Mouse (Mus musculus) MEL (cell line): ENCODE results near the gene Gatc. TPM values are rescaled to one million over a fixed set of nuclear protein-coding genes. Genes with fewer than 3 reads are reported as not detected.

Experiments used
- DNase-seq: peaks from one replicate; pipeline ENCODE4 v3.0.0; 2011; ENCODE audit warnings: low read depth, low spot score
- H3K27ac ChIP-seq: 2 replicates; pipeline ENCODE4 v1.5.1; 2012; ENCODE audit warnings: low read depth, mild to moderate bottlenecking, control low read depth, low read length, moderate library complexity; ENCODE audit not compliant: control insufficient read depth
- H3K27me3 ChIP-seq, 2 experiments: fragments of 150-350 bp in 1 of 2; sonication (generic) in 1 of 2; 2 replicates each; pipeline ENCODE4 v1.6.1; 2012; ENCODE audit warnings: low read length in 2 of 2, mild to moderate bottlenecking in 2 of 2, improper control_type of control experiment in 1 of 2, moderate library complexity in 1 of 2; ENCODE audit not compliant: insufficient read depth in 2 of 2, control insufficient read depth in 1 of 2
- H3K36me3 ChIP-seq, 2 experiments: 2 replicates each; pipeline ENCODE4 v1.6.1; 2012 to 2014; ENCODE audit warnings: low read length in 2 of 2, improper control_type of control experiment in 1 of 2, inconsistent platforms in 1 of 2, mild to moderate bottlenecking in 1 of 2; ENCODE audit not compliant: insufficient read depth in 2 of 2, control insufficient read depth in 1 of 2
- H3K4me1 ChIP-seq, 2 experiments: fragments of 150-350 bp in 1 of 2; sonication (generic) in 1 of 2; 2 replicates each; pipeline ENCODE4 v1.6.1; 2012; ENCODE audit warnings: low read length in 2 of 2, improper control_type of control experiment in 1 of 2, mild to moderate bottlenecking in 1 of 2; ENCODE audit not compliant: insufficient read depth in 2 of 2, control insufficient read depth in 1 of 2
- H3K4me3 ChIP-seq, 2 experiments: fragments of 150-350 bp in 1 of 2; sonication (generic) in 1 of 2; 2 replicates each; pipeline ENCODE4 v1.5.1; 2012; ENCODE audit warnings: low read depth in 2 of 2, low read length in 2 of 2, mild to moderate bottlenecking in 2 of 2, moderate library complexity in 2 of 2, control low read depth in 1 of 2, improper control_type of control experiment in 1 of 2; ENCODE audit not compliant: control insufficient read depth in 1 of 2, insufficient read depth in 1 of 2
- H3K79me2 ChIP-seq: 2 replicates; pipeline ENCODE4 v1.6.1; 2012; ENCODE audit warnings: mild to moderate bottlenecking, low read length, moderate library complexity; ENCODE audit not compliant: control insufficient read depth, poor library complexity, insufficient read depth
- H3K9ac ChIP-seq: 2 replicates; pipeline ENCODE4 v1.6.1; 2012; ENCODE audit warnings: low read depth, mild to moderate bottlenecking, control low read depth, low read length, moderate library complexity; ENCODE audit not compliant: control insufficient read depth, poor library complexity, severe bottlenecking
- H3K9me3 ChIP-seq: fragments of 150-350 bp; sonication (generic); replicated peaks from 2 replicates; pipeline ENCODE4 v1.6.1; 2012; ENCODE audit warnings: mild to moderate bottlenecking, low read length, improper control_type of control experiment, moderate library complexity; ENCODE audit not compliant: insufficient read depth
- CHD1 ChIP-seq: IDR thresholded peaks from 2 replicates; pipeline ENCODE4 v1.6.1; 2012; ENCODE audit warnings: low read depth, mild to moderate bottlenecking, inconsistent platforms, low read length, improper control_type of control experiment
- CHD2 ChIP-seq: IDR thresholded peaks from 2 replicates; pipeline ENCODE4 v1.6.1; 2011; ENCODE audit warnings: low read length, improper control_type of control experiment
- CTCF ChIP-seq, 3 experiments: IDR thresholded peaks in 2 of 3; conservative IDR thresholded peaks in 1 of 3; 2 replicates each; pipeline ENCODE4 v1.5.1; 2011 to 2012; ENCODE audit warnings: low read length in 3 of 3, low read depth in 2 of 3, mild to moderate bottlenecking in 2 of 3, improper control_type of control experiment in 1 of 3, inconsistent platforms in 1 of 3, mixed read lengths in 1 of 3, moderate library complexity in 1 of 3; ENCODE audit not compliant: control insufficient read depth in 1 of 3, insufficient read depth in 1 of 3, poor library complexity in 1 of 3, severe bottlenecking in 1 of 3
- EP300 ChIP-seq, 2 experiments: IDR thresholded peaks; 2 replicates each; pipeline ENCODE4 v1.6.1; 2011; ENCODE audit warnings: improper control_type of control experiment in 2 of 2, low read length in 2 of 2, low read depth in 1 of 2, mild to moderate bottlenecking in 1 of 2
- HCFC1 ChIP-seq: IDR thresholded peaks from 2 replicates; pipeline ENCODE4 v1.6.1; 2012; ENCODE audit warnings: low read depth, mild to moderate bottlenecking, inconsistent platforms, low read length, improper control_type of control experiment, moderate library complexity
- JUND ChIP-seq: IDR thresholded peaks from 2 replicates; pipeline ENCODE4 v1.6.1; 2011; ENCODE audit warnings: low read depth, mild to moderate bottlenecking, improper control_type of control experiment, low read length
- KAT2A ChIP-seq: conservative IDR thresholded peaks from 2 replicates; pipeline ENCODE4 v1.6.1; 2012; ENCODE audit warnings: low read depth, low read length, improper control_type of control experiment, inconsistent platforms
- MAFK ChIP-seq: IDR thresholded peaks from 2 replicates; pipeline ENCODE4 v1.6.1; 2011; ENCODE audit warnings: low read depth, mild to moderate bottlenecking, low read length, improper control_type of control experiment, borderline replicate concordance
- MAX ChIP-seq: IDR thresholded peaks from 2 replicates; pipeline ENCODE4 v1.6.1; 2011; ENCODE audit warnings: low read length, improper control_type of control experiment
- MEF2A ChIP-seq: IDR thresholded peaks from 2 replicates; pipeline ENCODE4 v1.6.1; 2014; ENCODE audit warnings: low read depth, mild to moderate bottlenecking, inconsistent platforms, low read length, improper control_type of control experiment; ENCODE audit not compliant: poor library complexity, insufficient replicate concordance, severe bottlenecking; ENCODE audit errors: extremely low read depth
- MYC ChIP-seq: IDR thresholded peaks from 2 replicates; pipeline ENCODE4 v1.6.1; 2011; ENCODE audit warnings: low read depth, mild to moderate bottlenecking, low read length, improper control_type of control experiment, moderate library complexity
- POLR2A ChIP-seq, 2 experiments: IDR thresholded peaks; 2 replicates each; pipeline ENCODE4 v1.6.1; 2011 to 2012; ENCODE audit warnings: low read length in 2 of 2, mild to moderate bottlenecking in 2 of 2, control low read depth in 1 of 2, improper control_type of control experiment in 1 of 2, low read depth in 1 of 2, moderate library complexity in 1 of 2; ENCODE audit not compliant: control insufficient read depth in 1 of 2, insufficient read depth in 1 of 2, poor library complexity in 1 of 2
- POLR2AphosphoS2 ChIP-seq: IDR thresholded peaks from 2 replicates; pipeline ENCODE4 v1.6.1; 2011; ENCODE audit warnings: low read length, improper control_type of control experiment
- RAD21 ChIP-seq: IDR thresholded peaks from 2 replicates; pipeline ENCODE4 v1.6.1; 2011; ENCODE audit warnings: mild to moderate bottlenecking, low read depth, low read length, improper control_type of control experiment
- RCOR1 ChIP-seq: IDR thresholded peaks from 2 replicates; pipeline ENCODE4 v1.6.1; 2012; ENCODE audit warnings: low read depth, mild to moderate bottlenecking, inconsistent platforms, low read length, improper control_type of control experiment
- SMC3 ChIP-seq: IDR thresholded peaks from 2 replicates; pipeline ENCODE4 v1.6.1; 2011; ENCODE audit warnings: low read depth, low read length, improper control_type of control experiment
- TAL1 ChIP-seq: IDR thresholded peaks from 2 replicates; pipeline ENCODE4 v1.6.1; 2012; ENCODE audit warnings: mild to moderate bottlenecking, inconsistent platforms, low read length, moderate library complexity, mixed read lengths
- TBP ChIP-seq: IDR thresholded peaks from 2 replicates; pipeline ENCODE4 v1.8.0; 2011; ENCODE audit warnings: low read depth, low read length, improper control_type of control experiment
- TCF12 ChIP-seq: IDR thresholded peaks from 2 replicates; pipeline ENCODE4 v1.6.1; 2014; ENCODE audit warnings: low read depth, mild to moderate bottlenecking, inconsistent platforms, low read length, improper control_type of control experiment, moderate library complexity
- UBTF ChIP-seq: IDR thresholded peaks from 2 replicates; pipeline ENCODE4 v1.6.1; 2012; ENCODE audit warnings: low read depth, mild to moderate bottlenecking, inconsistent platforms, low read length, improper control_type of control experiment, moderate library complexity, borderline replicate concordance; ENCODE audit not compliant: insufficient read depth
- USF2 ChIP-seq, 2 experiments: IDR thresholded peaks; 2 replicates each; pipeline ENCODE4 v1.6.1; 2011 to 2012; ENCODE audit warnings: improper control_type of control experiment in 2 of 2, low read length in 2 of 2, borderline replicate concordance in 1 of 2, inconsistent platforms in 1 of 2, low read depth in 1 of 2, mild to moderate bottlenecking in 1 of 2; ENCODE audit not compliant: insufficient read depth in 1 of 2
- ZC3H11A ChIP-seq: IDR thresholded peaks from 2 replicates; pipeline ENCODE4 v1.6.1; 2012; ENCODE audit warnings: low read depth, mild to moderate bottlenecking, inconsistent platforms, low read length, improper control_type of control experiment
- ZMIZ1 ChIP-seq: IDR thresholded peaks from 2 replicates; pipeline ENCODE4 v1.6.1; 2012; ENCODE audit warnings: low read depth, mild to moderate bottlenecking, inconsistent platforms, low read length, improper control_type of control experiment, moderate library complexity
- ZNF384 ChIP-seq: IDR thresholded peaks from 2 replicates; pipeline ENCODE4 v1.6.1; 2012; ENCODE audit warnings: low read depth, mild to moderate bottlenecking, inconsistent platforms, low read length, improper control_type of control experiment
- polyA plus RNA-seq, 2 experiments: library from polyadenylated mRNA; stranded (reverse) in 1 of 2; unstranded in 1 of 2; fragments of >175 nt in 1 of 2; fragments of >200 nt in 1 of 2; gene quantifications; 2 replicates each; pipeline versions ENCODE4 v1.2.1 to v1.2.4; 2012; ENCODE audit warnings: low replicate concordance in 2 of 2, low read depth in 1 of 2; ENCODE audit not compliant: insufficient read length in 2 of 2, insufficient read depth in 1 of 2, missing spikeins in 1 of 2
- total RNA-seq: library from RNA; depleted of rRNA; stranded (reverse); fragments of 300-350 nt; gene quantifications from 2 replicates; pipeline ENCODE4 v1.2.3, GENCODE M21; 2012

The Gatc gene
- total and polyA plus RNA-seq, 3 experiments: 6.5 to 32.2 TPM; not detected in 1

DNA sequence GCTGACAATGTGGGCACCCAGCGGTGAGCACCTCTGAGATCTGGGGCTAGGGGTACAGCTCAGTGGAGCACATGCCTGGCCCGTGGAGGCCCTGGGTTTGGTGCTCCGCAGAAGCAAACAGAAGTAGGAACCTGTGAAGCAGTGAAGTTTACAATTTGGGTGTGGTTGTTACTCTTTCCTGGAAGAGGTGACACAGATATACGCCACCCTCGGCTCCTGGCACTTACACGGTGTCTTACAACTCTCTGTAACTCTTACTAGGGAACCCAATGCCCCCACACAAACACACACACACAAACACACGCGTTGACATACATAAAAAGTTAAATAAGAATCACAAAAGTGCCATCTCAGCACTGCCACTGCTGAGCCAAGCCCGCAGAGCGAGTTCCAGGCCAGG lies 44.6 kb downstream of the Gatc start:
- DNase-seq: no peak
- peaks cover 0 to 12% of the 10 kb centered on the region in 2 experiments; a peak in 2 of 4 replicates for H3K4me1 ChIP-seq
- peaks cover 20% of the 10 kb centered on the region for H3K79me2 ChIP-seq
- no peaks in the 10 kb centered on the region for H3K9me3 ChIP-seq
- H3K36me3 ChIP-seq: peaks cover 15 to 20% of the 10 kb centered on the region in 2 experiments
- H3K27ac ChIP-seq: peak overlapping the region; percentile 30
- no peak overlapping the region for H3K9ac ChIP-seq
- no peak overlapping the region for H3K4me3 ChIP-seq
- no peak for TF ChIP-seq MEF2A
- TF ChIP-seq RCOR1: no peak
- TF ChIP-seq CHD2: no peak
- H3K27me3 ChIP-seq: no peaks in the 10 kb centered on the region

DNA sequence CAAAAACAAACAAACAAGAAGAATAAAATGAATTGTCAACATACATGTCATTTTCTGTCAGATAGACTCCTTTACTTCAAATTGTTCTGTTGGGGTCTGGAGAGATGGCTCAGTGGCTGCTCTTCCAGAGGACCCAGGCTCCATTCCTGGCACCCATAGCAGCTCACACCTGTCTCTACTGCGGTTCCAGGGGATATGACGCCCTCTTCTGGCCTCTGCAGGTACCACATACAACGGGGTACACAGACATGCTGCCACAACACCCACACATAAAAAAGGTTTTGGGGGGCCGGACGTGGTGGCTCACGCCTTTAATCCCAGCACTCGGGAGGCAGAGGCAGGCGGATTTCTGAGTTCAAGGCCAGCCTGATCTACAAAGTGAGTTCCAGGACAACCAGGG lies 46.8 kb downstream of the Gatc start:
- Histone ChIP-seq H3K4me3 (no peak overlapping the region), H3K36me3 (peaks cover 15 to 16% of the 10 kb centered on the region in 2 experiments), H3K79me2 (peaks cover 5% of the 10 kb centered on the region), H3K27me3 (no peaks in the 10 kb centered on the region), H3K9me3 (no peaks in the 10 kb centered on the region), H3K4me1 (peaks cover 0 to 12% of the 10 kb centered on the region in 2 experiments; a peak in 2 of 4 replicates), H3K27ac (no peak overlapping the region), H3K9ac (no peak overlapping the region)
- TF ChIP-seq TAL1 (no peak), CTCF (IDR thresholded peaks at IDR 0.05 in 2 of 3, conservative IDR thresholded peaks at IDR 0.05 in 1 of 3; ENCODE audit: control insufficient read depth in 1 of 3, insufficient read depth in 1 of 3, low read depth in 2 of 3, low read length in 3 of 3, poor library complexity in 1 of 3, severe bottlenecking in 1 of 3) (peak; percentile 39 to 64 (median 52)), RAD21 (peak; percentile 30), USF2 (IDR thresholded peaks at IDR 0.05; ENCODE audit: borderline replicate concordance in 1 of 2, insufficient read depth in 1 of 2, low read depth in 1 of 2, low read length in 2 of 2) (no peak), JUND (no peak)
- peak; percentile 49 for DNase-seq

DNA sequence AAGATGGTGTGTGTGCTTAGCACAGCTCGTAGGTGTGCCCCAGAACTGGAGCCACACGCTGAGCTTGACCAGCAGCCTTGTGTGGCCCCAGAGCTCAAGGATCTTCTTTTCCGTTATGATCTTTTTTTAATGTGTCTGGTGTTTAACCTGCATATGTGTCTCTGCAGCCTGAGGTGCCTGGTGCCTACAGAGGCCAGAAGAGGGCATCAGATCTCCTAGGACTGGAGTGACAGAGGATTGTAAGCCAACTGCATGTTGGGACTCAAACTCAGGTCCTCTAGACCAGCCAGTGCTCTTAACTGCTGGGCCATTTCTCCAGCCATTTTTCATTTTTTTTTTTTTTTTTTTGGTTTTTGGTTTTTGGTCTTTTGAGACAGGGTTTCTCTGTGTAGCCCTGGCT lies 56.2 kb downstream of the Gatc start:
- H3K27me3 ChIP-seq: no peaks in the 10 kb centered on the region
- 0 out of 4 replicates have a peak, but pooled peaks cover 0 to 4% of the 10 kb centered on the region in 2 experiments for H3K4me1 ChIP-seq
- H3K9ac ChIP-seq: no peak overlapping the region
- H3K36me3 ChIP-seq: peaks cover 5 to 14% of the 10 kb centered on the region in 2 experiments
- H3K79me2 ChIP-seq: peaks cover 22% of the 10 kb centered on the region
- H3K27ac ChIP-seq: no peak overlapping the region
- H3K9me3 ChIP-seq: no peaks in the 10 kb centered on the region
- peak; percentile 52 for DNase-seq
- no peak overlapping the region for H3K4me3 ChIP-seq
- TF ChIP-seq ZC3H11A (peak; percentile 43; the same call in 1 of the 2 replicates), POLR2AphosphoS2 (no peak), POLR2A (IDR thresholded peaks at IDR 0.05; ENCODE audit: control insufficient read depth in 1 of 2, insufficient read depth in 1 of 2, low read depth in 1 of 2, low read length in 2 of 2, poor library complexity in 1 of 2) (no peak), SMC3 (peak; percentile 57), JUND (no peak), TCF12 (no peak), CTCF (IDR thresholded peaks at IDR 0.05 in 2 of 3, conservative IDR thresholded peaks at IDR 0.05 in 1 of 3; ENCODE audit: control insufficient read depth in 1 of 3, insufficient read depth in 1 of 3, low read depth in 2 of 3, low read length in 3 of 3, poor library complexity in 1 of 3, severe bottlenecking in 1 of 3) (peak; percentile 19 to 49 (median 40); a peak in 4 of 6 replicates), MAFK (no peak), CHD1 (no peak), ZMIZ1 (no peak), MAX (no peak), MEF2A (no peak), RAD21 (peak; percentile 47), MYC (no peak), EP300 (IDR thresholded peaks at IDR 0.05; ENCODE audit: low read depth in 1 of 2, low read length in 2 of 2) (no peak), KAT2A (no peak), CHD2 (no peak), RCOR1 (no peak), ZNF384 (no peak), HCFC1 (no peak), UBTF (no peak), TAL1 (no peak), TBP (no peak)
